Mouse (Mus musculus): ENCODE results near the gene Gal3st3. TPM values are rescaled to one million over a fixed set of nuclear protein-coding genes. Genes with fewer than 3 reads are reported as not detected.
"Not testable (repeated sequence)": the region's sequence is repeated elsewhere in the genome, so short reads cannot be mapped to it uniquely, and the experiment has no call there.

The Gal3st3 gene
- total RNA-seq, 2 experiments from 2014 or later: not detected

GRCm38 (mm10) chr19:5302455-5302854, 4.3 kb downstream of the Gal3st3 start:
- no peak for ATAC-seq (replicated peaks; ENCODE audit: low FRiP score, poor library complexity, severe bottlenecking)

GRCm38 (mm10) chr19:5306279-5306678, 8.1 kb downstream of the Gal3st3 start:
- no peak for ATAC-seq (replicated peaks; ENCODE audit: low FRiP score, poor library complexity, severe bottlenecking)

- ATAC-seq (replicated peaks; ENCODE audit: low FRiP score, poor library complexity, severe bottlenecking): no peak
These were observed 9.0 kb downstream of the Gal3st3 start for GRCm38 (mm10) chr19:5306968-5307734.

- ATAC-seq (replicated peaks; ENCODE audit: low FRiP score, poor library complexity, severe bottlenecking): no peak
These were observed 10.9 kb downstream of the Gal3st3 start for GRCm38 (mm10) chr19:5309025-5309424.

- ATAC-seq (replicated peaks; ENCODE audit: low FRiP score, poor library complexity, severe bottlenecking): no peak
These were observed 15.1 kb downstream of the Gal3st3 start for GRCm38 (mm10) chr19:5313189-5313588.

- no peak for ATAC-seq (replicated peaks; ENCODE audit: low FRiP score, poor library complexity, severe bottlenecking)
These were observed 25.7 kb downstream of the Gal3st3 start for GRCm38 (mm10) chr19:5323801-5324200.

- no peak for ATAC-seq (replicated peaks; ENCODE audit: low FRiP score, poor library complexity, severe bottlenecking)
These were observed 29.8 kb downstream of the Gal3st3 start for GRCm38 (mm10) chr19:5327970-5328369.

GRCm38 (mm10) chr19:5334741-5335140, 36.6 kb downstream of the Gal3st3 start:
- no peak for ATAC-seq (replicated peaks; ENCODE audit: low FRiP score, poor library complexity, severe bottlenecking)

- no peak for ATAC-seq (replicated peaks; ENCODE audit: low FRiP score, poor library complexity, severe bottlenecking)
These were observed 37.3 kb downstream of the Gal3st3 start, which contains the start of gene Catsper1 for GRCm38 (mm10) chr19:5335441-5335840. Catsper1 (plus strand) TSS chr19:5335741.

GRCm38 (mm10) chr19:5337975-5338374, 39.8 kb downstream of the Gal3st3 start:
- peak; percentile 81 for ATAC-seq (replicated peaks; ENCODE audit: low FRiP score, poor library complexity, severe bottlenecking)

GRCm38 (mm10) chr19:5341360-5341759, 43.2 kb downstream of the Gal3st3 start:
- ATAC-seq (replicated peaks; ENCODE audit: low FRiP score, poor library complexity, severe bottlenecking): no peak

- ATAC-seq (replicated peaks; ENCODE audit: low FRiP score, poor library complexity, severe bottlenecking): no peak
These were observed 47.4 kb downstream of the Gal3st3 start for GRCm38 (mm10) chr19:5345297-5346131.

- ATAC-seq (replicated peaks; ENCODE audit: low FRiP score, poor library complexity, severe bottlenecking): no peak
These were observed 49.9 kb downstream of the Gal3st3 start for GRCm38 (mm10) chr19:5348064-5348463.

- 0 out of 2 replicates have a peak, but pooled peaks have one; percentile 37 for ATAC-seq (replicated peaks; ENCODE audit: low FRiP score, poor library complexity, severe bottlenecking)
These were observed 50.7 kb downstream of the Gal3st3 start for GRCm38 (mm10) chr19:5348526-5349501.

- not testable (repeated sequence) for ATAC-seq (replicated peaks; ENCODE audit: low FRiP score, poor library complexity, severe bottlenecking)
These were observed 51.4 kb downstream of the Gal3st3 start, which contains the start of gene Cst6 for GRCm38 (mm10) chr19:5349502-5349873. Cst6 (minus strand) TSS chr19:5349574.

- ATAC-seq (replicated peaks; ENCODE audit: low FRiP score, poor library complexity, severe bottlenecking): no peak
These were observed 55.5 kb downstream of the Gal3st3 start for GRCm38 (mm10) chr19:5353609-5354008.

GRCm38 (mm10) chr19:5356080-5356479, 57.9 kb downstream of the Gal3st3 start:
- no peak for ATAC-seq (replicated peaks; ENCODE audit: low FRiP score, poor library complexity, severe bottlenecking)
